Mouse (Mus musculus): ENCODE results near the gene Rcor2.

Rcor2 gene

DNA sequence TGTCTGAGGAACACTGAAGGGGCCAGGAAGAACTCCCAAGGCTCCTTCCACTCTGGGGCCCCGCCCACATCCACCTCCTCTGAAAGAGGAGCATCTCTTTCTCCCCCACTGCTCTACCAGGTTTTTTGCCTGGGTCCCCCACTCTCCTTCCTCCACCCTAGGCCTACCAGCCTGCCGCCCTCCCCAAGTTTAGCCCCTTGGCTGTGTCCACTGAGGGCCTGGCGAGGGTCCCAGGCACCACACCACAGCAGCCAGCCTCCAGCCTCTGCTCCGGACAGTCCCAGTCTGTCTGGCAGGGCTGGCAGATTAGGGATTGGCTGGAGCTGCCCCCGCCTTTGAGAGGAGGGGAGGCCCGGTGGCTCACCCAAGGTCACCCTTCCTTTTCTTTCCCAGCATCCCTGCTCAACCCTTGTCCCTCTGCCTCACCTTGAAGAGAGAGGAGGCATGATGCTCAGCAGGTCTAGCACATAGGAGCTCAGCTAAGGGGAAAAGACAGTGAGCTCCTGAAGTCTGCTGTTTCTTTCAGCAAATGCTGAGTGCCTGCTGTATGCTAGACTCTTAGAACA lies 2.3 kb upstream of the Rcor2 start:
- peak; percentile 91 for DNase-seq (ENCODE audit: low read depth, low spot score)

DNA sequence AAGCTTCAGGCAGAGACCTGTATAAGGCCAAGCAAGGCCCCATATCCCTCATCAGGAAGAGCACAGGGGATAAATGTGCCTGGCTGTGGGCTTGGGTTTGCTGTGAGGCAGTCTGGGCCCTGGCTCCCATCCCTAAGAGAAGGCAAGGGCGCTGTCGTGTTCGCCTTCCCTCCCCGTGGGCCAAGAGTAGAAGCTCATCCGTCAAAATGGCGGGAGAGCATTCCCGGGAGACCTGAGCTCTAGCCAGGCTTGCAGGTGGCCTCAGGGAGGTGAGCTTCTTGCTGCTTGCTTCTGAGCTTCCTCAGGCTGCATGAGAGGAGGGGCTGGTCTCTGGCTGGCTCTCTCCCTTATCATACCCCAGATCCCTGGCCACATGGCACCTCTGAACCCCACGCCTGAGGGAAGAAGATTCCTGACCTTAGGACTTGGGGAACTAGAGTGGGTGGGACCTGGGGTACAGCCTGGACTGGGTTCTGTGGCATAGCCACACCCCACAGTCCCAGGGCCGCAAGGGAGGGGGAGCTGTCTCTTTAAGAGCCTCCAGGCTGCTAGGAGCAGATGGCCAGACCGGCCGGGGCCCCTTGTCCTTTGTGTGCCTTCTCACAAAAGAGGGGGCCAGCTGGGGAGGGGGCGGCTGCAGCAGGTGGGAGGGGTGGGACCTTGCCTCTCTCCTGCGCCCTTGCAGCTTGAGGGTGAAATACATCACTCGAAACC lies 1.5 kb upstream of the Rcor2 start:
- DNase-seq (ENCODE audit: low read depth, low spot score), result peak; percentile 76

DNA sequence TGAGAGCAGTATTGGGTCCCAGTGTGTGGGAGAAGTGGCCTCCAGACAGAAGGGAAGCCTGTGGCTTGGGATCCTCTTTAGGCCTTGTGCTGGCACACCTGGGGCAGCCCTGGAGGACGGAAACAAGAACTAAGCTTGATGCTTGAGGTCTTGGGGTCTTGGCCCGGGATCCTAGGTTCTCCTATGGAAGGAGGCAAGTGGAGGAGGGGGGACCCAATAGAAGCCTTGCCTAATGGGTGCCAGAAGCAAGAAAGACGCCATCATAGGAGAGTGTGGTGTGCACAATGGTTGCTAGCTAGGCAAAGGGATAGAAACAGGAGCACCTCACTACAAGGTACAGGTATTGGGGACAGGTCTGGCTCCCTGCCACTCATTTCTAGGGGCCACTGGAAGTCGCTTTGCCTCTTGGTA lies 699 bp upstream of the Rcor2 start:
- peak; percentile 32 for DNase-seq (ENCODE audit: low read depth, low spot score)

DNA sequence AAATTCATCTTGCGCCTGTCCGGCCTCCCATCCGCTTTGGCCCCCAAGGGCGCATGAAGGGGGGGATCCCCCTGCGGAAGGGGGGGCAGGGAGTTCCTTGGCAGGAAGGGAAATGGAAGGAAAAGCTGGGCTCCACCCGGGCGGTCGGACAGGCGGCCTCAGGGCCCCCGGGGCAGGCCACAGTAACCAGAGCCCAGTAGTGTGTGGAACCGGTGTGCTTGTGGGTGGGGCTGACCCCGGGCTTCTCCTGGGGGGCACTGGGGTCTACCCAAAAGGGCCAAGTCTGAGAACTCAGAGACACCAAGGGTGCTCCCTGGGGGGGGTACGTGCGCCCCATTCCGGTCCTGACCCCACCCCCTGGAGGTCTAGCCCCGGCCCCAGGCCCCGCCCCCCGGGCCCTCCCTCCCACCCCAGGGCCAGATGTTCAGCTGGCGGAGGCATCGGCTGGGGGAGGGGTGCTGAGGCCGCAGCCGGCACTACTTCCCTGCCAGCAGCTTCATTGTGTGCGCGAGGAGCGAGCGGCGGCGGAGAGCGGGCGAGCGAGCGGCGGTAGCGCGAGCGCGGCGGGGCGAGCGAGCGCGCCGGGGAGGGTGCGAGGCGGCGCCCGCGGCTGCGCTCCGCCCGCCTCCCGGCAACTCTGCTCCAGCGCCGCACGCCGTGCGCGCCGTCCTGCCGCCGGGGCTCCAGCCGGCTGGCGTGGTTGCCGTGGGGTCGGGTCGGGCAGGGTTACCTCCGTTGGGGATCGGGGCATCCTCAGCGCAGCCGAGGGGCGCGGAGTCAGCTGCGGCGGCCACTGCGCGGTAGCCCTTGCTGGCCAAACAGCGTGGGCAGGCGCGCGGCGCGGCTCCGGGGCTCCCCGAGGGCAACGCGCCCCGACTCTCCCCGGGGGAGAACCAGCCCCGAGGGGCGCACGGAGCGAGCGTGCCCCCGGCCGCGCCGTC lies 926 bp downstream of the Rcor2 start:
- DNase-seq (ENCODE audit: low read depth, low spot score), result peak; percentile 86

DNA sequence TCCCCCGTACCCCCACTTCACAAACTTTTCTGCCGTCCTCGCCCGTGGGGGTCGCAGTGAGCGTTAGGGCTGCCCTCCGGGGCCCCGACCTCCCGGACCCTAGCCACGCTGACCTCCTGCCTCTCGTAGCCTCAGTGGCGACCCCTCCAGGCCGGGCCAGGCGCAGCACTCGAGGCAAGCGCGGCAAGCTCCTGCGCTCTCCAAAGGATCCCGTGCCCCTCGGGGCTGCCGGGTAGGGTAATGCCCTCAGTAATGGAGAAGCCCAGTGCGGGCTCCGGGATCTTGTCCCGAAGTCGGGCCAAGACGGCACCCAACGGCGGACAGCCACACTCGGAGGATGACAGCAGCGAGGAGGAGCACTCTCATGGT lies 1.6 kb downstream of the Rcor2 start:
- DNase-seq (ENCODE audit: low read depth, low spot score), result peak; percentile 90

DNA sequence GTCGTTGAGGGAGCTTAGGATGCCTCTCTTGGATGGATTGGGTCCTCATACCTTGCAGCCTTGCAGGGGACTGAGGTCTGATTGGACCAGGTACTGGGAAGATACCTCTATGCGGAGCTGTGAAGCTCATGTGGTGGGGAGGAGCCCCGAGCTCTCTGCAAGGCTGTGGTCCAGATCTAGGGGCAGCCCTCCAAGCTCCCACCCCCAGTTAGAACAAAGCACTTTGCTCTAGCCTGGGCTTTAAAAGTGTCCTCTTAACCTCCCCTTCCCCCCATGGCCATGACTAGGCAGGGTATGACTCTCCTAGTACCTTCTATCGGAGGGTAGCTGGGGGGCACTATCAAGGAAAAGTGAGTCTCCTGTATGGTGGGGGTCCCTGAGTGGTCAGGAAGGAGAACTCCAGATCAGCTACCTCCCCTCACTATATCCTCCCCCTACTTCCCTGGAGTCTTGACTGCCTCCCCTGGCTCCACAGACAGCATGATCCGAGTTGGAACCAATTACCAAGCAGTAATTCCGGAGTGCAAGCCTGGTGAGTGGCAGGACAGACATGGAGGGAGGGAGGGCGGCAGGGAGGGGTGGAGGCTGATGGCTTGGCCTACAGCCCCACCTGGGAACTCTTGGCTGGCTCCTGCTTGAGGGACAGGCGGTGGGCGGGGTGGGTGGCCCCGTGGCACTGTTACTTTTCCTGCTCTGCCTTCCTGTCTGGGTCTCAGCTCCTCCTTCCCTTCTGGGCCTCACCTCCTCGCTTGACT lies 2.3 kb downstream of the Rcor2 start:
- DNase-seq (ENCODE audit: low read depth, low spot score), result peak; percentile 66

DNA sequence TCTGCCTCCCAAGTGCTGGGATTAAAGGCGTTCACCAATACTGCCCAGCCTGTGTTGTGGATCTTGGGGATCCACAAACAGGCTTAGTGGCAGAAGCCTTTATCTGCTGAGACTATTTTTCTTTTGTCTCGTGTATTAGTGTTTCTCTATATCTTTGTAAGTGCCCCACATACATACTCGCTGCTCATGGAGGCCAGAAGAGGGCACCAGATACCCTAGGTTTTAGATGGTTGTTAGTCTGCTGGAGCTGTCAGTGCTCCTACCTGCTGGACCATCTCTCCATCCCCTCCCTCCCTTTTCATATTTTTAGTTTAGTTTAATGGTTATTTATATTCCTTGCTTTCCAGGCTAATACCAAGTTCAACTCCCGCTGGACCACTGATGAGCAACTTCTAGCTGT lies 6.4 kb downstream of the Rcor2 start:
- DNase-seq (ENCODE audit: low read depth, low spot score), result peak; percentile 61

DNA sequence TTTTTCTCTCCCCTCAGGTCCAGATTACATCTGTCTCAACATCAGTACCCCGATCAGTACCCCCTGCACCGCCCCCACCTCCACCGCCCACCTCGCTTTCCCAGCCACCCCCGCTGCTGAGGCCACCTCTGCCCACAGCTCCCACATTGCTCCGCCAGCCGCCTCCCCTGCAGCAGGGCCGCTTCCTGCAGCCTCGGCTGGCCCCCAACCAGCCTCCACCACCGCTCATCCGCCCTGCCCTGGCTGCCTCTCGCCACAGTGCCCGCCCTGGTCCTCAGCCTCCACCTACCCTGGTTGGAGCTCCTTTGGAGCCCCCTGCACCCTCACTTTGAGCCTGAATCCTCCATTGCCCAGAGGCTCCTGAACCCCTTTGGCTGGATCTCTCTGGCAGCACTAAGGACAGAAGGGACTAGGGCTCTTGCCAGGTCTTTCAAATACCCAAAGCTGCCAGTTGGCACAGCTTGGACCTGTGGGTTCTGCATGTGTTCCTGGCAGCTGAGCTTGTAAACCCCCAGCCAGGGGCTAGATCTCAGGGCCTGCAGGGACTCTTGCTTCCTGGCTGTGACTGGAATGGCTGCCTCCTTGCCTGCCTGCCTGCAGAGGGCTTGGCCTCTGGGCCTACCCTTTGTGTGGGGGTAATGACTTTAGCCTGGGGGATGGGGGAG lies 7.3 kb downstream of the Rcor2 start:
- peak; percentile 46 for DNase-seq (ENCODE audit: low read depth, low spot score)

DNA sequence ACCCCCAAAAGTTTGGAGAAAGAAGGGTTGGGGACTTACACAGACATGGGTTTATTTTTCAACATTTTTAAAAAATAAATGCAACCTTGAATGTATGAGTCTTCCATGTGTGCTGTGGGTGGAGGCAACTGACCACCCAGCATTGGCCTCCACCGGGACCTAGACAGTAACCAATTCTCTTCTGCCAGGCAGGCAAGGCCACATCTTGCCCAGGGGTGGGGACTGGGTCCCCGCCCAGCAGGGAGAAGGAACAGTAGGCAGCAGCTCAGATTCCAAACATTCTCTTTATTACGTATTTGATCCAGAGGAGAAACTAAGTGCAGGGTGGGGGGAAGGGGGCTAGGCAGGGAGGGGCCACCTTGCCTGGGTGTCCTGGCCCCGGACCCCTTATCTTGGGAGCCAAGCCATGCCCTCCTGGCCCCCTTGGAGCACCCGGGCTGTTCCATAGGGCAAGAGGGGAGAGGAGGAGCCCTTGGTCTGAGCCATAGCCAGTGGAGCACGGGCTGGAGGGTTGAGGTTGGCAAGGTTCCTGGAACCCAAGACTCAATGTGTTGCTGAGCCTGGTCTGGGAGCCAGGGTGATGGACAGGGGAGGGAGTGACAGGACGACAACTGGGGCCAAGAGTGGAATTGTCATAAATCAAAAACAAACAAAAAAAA lies 8.1 kb downstream of the Rcor2 start:
- peak; percentile 21 for DNase-seq (ENCODE audit: low read depth, low spot score)

DNA sequence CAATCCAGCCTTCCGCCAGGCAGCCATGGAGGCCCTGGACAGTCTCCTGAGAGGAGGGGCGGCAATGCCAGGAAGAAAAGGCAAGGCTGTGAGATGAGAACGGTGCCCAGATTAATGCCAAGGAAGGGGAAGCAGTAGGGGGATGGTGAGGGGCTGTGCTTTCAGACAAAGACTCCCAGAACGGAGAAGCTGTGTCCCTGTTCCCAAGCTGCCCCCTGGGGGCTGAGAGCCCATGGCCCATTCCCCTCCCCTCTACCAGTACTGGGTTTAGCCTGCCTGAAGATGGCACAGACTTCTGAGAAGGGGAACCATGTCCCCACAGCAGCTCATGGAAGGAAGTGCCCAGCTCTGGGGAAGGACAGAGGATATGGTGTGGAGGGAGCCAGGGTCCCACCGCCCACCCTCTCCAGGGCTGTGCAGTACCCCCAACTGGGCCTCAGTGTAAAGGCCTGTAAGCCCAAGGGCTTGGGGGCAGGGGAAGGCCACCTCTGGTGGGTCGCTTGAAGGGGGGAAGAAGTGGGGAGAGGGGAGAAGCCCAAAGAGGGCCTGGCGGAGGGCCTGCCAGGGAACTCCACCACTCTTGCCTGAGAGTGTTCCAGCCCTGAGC lies 9.0 kb downstream of the Rcor2 start:
- peak; percentile 30 for DNase-seq (ENCODE audit: low read depth, low spot score)

DNA sequence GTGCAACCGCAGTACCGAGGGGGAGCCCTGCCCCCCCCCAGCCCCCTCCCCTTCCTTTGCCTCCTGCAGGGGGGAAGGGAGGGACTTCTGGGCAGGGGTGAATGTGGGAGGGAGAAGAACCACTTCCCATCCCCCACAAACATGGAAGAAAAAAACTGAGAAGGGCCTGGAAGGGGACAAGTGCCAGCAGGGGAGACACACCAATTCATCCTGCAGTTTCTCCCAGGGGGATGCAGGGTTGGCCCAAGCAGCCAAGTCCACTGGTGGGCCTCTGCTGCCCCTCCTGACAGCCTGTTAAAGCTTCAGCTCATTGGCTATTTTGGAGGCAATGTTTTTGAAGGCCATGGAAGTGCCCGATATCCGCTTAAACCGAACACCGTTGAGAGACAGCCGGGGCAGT lies 9.7 kb downstream of the Rcor2 start:
- DNase-seq (ENCODE audit: low read depth, low spot score), result peak; percentile 48

DNA sequence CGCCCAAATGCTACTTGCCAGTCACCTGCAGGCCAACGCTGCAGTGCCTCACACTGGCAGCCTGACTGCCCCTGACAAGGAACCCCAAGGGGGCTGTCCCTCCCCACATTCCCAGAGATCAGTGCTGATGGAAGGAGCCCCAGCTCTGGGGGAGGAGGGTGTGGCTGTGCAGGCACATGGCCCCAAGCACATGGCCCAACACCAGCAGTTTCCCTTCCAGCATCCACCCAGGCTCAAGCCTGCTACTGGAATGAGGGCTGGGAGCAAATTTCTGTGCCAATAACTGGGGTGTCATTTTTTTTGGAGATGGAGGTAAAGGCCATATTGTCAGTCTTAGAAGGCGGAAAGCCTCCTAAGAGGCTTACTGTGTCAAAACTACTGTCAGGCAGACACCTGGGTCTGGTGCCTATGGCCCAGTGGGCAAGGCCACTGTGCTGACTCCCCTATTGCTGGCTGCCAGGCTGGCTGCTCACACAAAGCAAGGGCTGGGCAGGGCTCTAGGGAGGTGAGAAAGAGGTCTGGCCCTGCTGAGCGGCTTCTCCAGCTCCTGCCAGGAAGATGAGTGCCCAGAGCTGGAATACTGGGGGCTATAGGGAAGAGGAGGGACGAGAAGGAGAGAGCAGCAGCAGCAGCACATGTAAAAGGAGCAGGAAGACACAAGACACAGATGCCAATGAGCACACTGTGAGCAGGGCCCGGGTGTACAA lies 11.2 kb downstream of the Rcor2 start:
- DNase-seq (ENCODE audit: low read depth, low spot score), result peak; percentile 39

DNA sequence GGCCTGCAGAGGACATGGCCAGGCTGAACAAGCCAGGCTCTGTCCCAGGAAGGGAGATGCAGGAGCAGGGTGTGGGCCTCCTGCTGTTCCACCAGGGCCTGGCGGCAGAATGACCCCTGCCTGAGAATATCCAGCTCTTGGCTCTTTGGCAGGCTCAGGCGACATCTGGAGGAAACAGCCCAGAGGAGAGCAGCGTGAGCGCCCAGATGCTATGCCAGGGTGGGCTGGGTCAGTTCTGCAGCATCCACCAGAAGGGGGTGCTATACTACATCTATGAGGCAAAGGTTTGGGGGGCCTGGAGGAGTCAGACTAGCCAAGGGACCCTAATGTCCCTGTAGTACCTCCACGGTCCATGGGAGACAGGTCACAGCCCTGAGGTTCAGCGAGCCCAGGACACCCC lies 12.0 kb downstream of the Rcor2 start:
- peak; percentile 72 for DNase-seq (ENCODE audit: low read depth, low spot score)

DNA sequence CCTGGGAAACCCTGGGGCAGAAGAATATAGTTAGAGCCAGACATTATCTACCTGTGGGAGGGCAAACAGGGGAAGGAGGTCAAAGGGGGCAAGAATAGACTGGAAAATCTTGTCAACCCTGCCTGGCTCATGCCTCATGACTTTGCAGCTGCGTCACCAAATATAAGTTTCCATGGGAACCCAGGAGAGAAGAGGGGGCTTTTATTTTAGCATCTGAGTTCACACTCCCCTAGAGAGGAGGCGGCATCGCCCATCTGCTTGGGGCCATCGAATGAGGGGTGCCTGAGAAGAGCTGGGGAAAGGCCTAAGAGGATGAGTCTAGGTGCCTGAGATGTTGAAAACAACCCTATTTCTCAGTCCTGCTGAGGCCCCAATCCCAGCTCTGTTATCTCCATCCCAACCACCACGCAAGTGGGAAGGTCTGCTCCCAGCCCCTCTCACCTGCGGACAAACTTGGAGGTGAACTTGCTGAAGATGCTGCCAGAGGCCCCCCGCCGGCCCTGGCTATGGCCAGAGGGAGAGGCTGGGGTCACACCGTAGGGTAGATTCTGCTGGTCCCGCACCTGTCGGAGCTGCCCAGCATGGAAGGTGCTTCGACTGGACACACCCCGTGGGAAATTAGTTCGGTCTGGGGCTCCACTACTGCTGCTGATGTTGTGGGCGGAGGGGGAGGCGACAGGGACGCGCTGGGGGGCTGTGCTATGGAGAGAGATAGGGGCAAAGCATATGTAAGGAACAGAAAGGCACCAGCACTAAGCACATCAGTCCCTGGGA lies 13.6 kb downstream of the Rcor2 start:
- peak; percentile 13 for DNase-seq (ENCODE audit: low read depth, low spot score)

DNA sequence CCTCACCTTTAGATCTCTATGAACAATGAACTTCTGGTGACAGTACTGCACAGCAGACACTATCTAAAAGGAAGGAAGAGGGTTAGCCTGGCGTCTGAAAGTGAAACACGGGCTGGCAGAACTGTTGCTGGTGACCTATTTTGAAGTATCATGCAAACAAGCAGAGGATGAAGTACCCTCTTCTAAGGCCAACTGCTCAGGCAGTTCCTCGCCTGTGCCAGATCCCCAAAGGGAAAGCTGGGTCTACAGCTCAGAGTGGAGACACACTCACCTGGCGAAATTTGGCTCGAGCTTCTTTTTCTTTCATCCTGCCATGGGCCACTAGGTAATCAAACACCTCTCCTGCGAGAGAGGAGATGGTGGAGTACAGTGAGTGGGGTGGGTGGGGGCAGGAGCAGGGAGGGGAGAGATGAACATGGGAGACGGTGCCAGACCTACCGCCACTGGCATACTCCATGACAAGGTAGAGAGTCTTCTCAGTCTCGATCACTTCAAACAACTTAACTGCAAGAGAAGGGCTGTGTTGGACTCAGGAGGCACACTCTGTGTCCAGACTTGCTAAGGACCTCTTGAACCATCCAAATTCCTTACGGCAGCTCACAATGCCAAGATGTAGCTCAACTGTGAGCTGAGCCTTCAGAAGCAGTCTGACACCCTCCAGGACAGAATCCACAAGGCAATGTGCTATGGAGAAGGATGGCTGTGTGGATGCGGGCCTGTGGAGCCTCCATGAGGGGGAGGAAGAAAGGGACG lies 19.6 kb downstream of the Rcor2 start:
- no peak for DNase-seq (ENCODE audit: low read depth, low spot score)

DNA sequence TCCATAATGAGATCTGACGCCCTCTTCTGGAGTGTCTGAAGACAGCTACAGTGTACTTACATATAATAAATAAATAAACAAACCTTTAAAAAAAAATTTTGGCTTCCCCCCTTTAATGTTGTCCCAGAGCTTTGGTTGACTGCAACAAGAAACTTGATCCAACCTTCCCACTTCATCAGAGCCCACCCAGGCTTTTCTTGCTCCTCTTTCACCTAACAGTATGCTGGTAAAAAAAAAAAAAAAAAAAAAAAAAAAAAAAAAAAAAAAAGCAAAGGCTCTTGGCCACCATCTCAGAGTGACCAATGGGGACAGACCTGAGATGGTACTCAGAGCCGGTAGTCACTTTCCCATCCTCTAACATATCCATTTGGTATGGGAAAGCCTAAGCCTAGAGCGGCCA lies 21.2 kb downstream of the Rcor2 start:
- no peak for DNase-seq (ENCODE audit: low read depth, low spot score)

DNA sequence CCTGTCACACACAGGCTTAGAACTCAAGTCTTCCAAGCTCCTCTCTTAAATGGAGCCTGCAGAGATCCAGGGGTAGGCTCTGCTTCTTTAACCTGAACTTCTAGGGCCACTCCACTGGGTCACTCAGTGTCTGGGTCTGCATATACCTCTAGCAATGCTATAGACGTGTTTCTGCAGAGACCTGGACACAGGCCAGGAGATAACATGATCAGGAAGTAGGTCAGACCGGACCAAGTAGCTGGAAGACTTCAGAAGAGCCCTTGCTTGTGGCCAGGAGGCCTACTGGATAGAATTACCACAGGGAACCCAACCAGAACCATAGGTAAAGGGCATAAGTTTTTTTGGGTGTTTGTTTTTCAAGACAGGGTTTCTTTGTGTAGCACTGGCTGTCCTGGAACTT lies 22.6 kb downstream of the Rcor2 start:
- no peak for DNase-seq (ENCODE audit: low read depth, low spot score)
